Mouse (Mus musculus): ENCODE measurements around the gene Eef2kmt.

- TF ChIP-seq CTCF (IDR thresholded peaks at IDR 0.05; ENCODE audit: extremely low read depth, insufficient read depth, low read length) (no peak), POLR2A (IDR thresholded peaks at IDR 0.05; ENCODE audit: extremely low read depth, insufficient read depth, low read length) (no peak)
Measured at GRCm38 (mm10) chr16:5263926-5264325, 8.1 kb upstream of the Eef2kmt start.
